In genomic region chr11:52831631-52832310, GRCm38 (mm10) we compare ENCODE assay signal across 16 mouse cellular contexts.
"Had no signal": no experiment of that assay in that cellular context is flagged by ENCODE, and none has a peak within 500 bp of the region (broad histone marks: within the 10 kb centered on the region; RNA-seq: fewer than 3 reads in every experiment).

No protein-coding gene starts in this region.

- H3K4me2 ChIP-seq: kidney, embryonic 15.5 days; limb, embryonic 12.5 days; liver, embryonic 13.5 days; lung, embryonic 15.5 days; midbrain, embryonic 12.5 days; neural tube, embryonic 12.5 days had no signal

- DNase-seq: kidney, adult 2 months; kidney, postnatal 14 days; liver; liver, embryonic 13.5 days; liver, postnatal 0 days; lung, postnatal 14 days; spleen, adult 18-20 months had no signal

- H3K4me3 ChIP-seq: kidney, embryonic 15.5 days; left cerebral cortex, adult 2 months; limb, embryonic 12.5 days; liver, embryonic 13.5 days; lung, embryonic 15.5 days; megakaryocyte, embryonic 14.5 days; midbrain, embryonic 12.5 days; neural tube, embryonic 12.5 days had no signal

- H3K36me3 ChIP-seq: kidney, embryonic 15.5 days; limb, embryonic 12.5 days; liver, embryonic 13.5 days; lung, embryonic 15.5 days; midbrain, embryonic 12.5 days; neural tube, embryonic 12.5 days had no signal

- H3K27me3 ChIP-seq: kidney, embryonic 15.5 days; liver, embryonic 13.5 days; lung, embryonic 15.5 days; megakaryocyte, embryonic 14.5 days; midbrain, embryonic 12.5 days; neural tube, embryonic 12.5 days had no signal

- H3K27ac ChIP-seq: kidney, embryonic 15.5 days; left cerebral cortex, adult 2 months; limb, embryonic 12.5 days; liver, embryonic 13.5 days; lung, embryonic 15.5 days; macrophage; midbrain, embryonic 12.5 days; neural tube, embryonic 12.5 days had no signal

- H3K9ac ChIP-seq: kidney, embryonic 15.5 days; limb, embryonic 12.5 days; liver, embryonic 13.5 days; liver, postnatal 0 days; lung, embryonic 15.5 days; midbrain, embryonic 12.5 days; neural tube, embryonic 12.5 days had no signal

- H3K9me3 ChIP-seq: kidney, embryonic 15.5 days; limb, embryonic 12.5 days; liver, embryonic 13.5 days; lung, embryonic 15.5 days; megakaryocyte, embryonic 14.5 days; midbrain, embryonic 12.5 days; neural tube, embryonic 12.5 days had no signal

- H3K4me1 ChIP-seq: kidney, embryonic 15.5 days; liver, embryonic 13.5 days; lung, embryonic 15.5 days; megakaryocyte, embryonic 14.5 days; midbrain, embryonic 12.5 days; neural tube, embryonic 12.5 days had no signal

- ATAC-seq: intestine, embryonic 16.5 days; liver, postnatal 0 days had no signal
